Mouse (Mus musculus) neutrophil, adult 65 days (primary cell): ENCODE data around the gene Fmo6. TPM values are rescaled to one million over a fixed set of nuclear protein-coding genes. Genes with fewer than 3 reads are reported as not detected.

Experiments used
- total RNA-seq: library from RNA; stranded (reverse); gene quantifications from 2 replicates; pipeline ENCODE4 v1.2.4, GENCODE M21; 2023

Fmo6 gene
- not detected in 2 replicates for total RNA-seq

DNA sequence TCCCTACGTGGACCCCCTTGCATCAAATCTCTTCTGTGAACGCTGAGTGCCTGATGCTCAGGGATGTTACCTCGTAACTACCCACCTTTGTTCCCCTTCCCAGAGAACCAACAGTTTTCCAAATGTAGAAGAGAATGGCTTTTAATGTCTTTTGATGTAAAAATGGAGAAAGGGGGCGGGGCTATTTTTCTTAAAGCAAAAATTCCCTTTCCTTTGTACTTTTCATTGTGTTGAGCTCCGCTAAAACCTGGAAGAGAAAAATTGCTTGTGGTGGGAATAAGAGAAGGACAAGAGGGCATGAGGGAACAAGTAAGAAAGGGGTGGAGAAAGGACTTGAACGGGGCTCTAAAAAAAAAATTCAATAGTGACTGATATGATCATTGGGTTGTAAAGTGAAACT, at the start of gene Fmo6:
TSS of gene Fmo6 (minus strand) at position 101 of the 400 bp plus-strand sequence.

DNA sequence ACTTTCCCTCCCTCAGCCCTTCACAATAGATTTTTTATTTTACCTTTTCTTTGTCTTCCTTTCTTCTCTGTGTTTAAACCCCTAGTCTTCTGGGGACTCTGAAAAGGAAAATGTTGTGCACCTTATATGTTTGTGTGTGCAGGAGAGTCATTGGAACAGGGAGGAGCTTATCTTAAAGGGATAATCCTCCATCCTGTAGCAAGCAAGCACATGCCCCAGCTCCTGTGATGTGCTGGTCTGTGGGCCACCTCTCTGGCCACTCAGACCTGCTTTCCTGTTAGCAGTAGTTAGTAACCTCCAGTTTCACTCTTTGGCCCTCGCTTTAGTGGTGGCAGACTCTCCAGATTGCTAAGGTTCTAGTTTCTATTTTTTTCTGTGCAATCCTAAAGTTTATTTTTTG, 47.1 kb upstream of the Fmo6 start, which contains the start of gene Fmo3:
TSS of gene Fmo3 (minus strand) at position 101 of the 400 bp plus-strand sequence.

DNA sequence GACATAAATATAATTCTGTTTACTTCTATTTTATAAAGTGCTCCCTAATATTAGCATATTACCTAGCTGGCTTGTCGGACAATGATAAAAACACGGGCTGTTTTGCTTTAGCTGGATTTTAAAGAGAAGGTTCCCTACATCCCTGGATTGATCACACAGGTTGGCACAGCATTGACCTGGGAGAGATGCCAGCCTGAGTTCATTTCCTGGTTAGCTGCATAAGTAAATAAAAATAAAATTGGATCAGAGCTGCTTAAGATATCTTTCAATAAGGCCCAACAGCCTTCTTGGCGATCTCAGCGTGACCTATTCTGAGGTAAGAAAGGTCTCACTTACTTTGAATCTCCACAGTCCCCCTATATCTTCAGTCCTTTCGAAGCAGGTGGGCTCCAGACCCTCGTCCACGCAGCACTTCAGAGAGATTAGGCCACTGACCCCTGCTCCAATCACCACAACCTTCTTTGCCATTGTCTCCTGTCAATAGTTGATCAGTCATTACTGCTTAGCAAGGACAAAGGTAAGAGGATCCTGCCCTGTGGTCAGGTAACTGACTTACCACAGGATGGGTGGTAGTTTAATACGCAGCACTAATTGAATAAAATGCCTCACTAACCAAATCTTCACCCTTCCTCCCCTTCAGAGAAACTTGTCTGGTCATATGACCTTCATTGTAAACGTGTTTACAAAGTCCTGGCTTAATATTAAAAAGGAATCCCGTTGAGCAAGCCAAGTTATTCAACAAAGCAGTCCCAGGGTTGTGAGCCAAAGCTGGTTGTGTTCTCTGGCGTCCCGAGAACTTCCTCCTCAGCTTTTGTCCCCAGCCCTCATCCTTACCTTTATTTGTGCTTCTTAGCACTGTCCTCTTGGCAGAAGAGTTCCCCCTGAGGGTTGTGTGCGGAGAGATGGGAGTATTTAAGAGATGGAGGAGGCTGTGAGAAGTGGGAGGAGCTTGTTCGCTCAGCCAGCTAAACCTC, 39.2 kb downstream of the Fmo6 start, which contains the start of gene Fmo2:
TSS of gene Fmo2 (minus strand) at position 889 of the 974 bp plus-strand sequence.

Other genes starting within 250 kb of the Fmo6 start
- gene Prrc2c, start 197.0 kb downstream of the Fmo6 start, total RNA-seq, result 169 and 204 TPM in 2 replicates
- not detected in 2 replicates for gene Fmo4, start 123.5 kb downstream of the Fmo6 start, total RNA-seq
- gene Fmo1, start 70.9 kb downstream of the Fmo6 start, total RNA-seq, result not detected in 2 replicates
- gene Fmo2, start 38.8 kb downstream of the Fmo6 start, total RNA-seq, result not detected in 2 replicates
- gene Fmo3, start 47.0 kb upstream of the Fmo6 start, total RNA-seq, result not detected in 2 replicates
- gene Mroh9, start 148.2 kb upstream of the Fmo6 start, total RNA-seq, result not detected in 2 replicates